10 mouse cellular contexts compared by ENCODE assay signal in genomic region chr6:64607942-64608341, GRCm38 (mm10).
DNase-seq lines count a peak whose midpoint lies in the region; ATAC-seq and TF ChIP-seq lines count a peak whose summit lies in the region.
"Had no signal": no experiment of that assay in that cellular context is flagged by ENCODE, and none has a peak within 500 bp of the region (broad histone marks: within the 10 kb centered on the region; RNA-seq: fewer than 3 reads in every experiment).

No protein-coding gene starts in this region.

- no peak overlapping the region for H3K4me3 ChIP-seq in liver, postnatal 0 days (ENCODE audit: low read depth, low read length)
- no peak overlapping the region for H3K4me3 ChIP-seq in midbrain, postnatal 0 days (ENCODE audit: low read depth, low read length)
- H3K4me3 ChIP-seq in heart, embryonic 11.5 days (ENCODE audit: low read depth, low read length), result no peak overlapping the region
- H3K4me3 ChIP-seq: heart, embryonic 15.5 days; neural tube, embryonic 12.5 days had no signal

- no peaks in the 10 kb centered on the region for H3K4me1 ChIP-seq in liver, postnatal 0 days (ENCODE audit: insufficient read depth)
- H3K4me1 ChIP-seq in midbrain, postnatal 0 days (ENCODE audit: insufficient read depth, low read length), result no peaks in the 10 kb centered on the region
- H3K4me1 ChIP-seq in heart, embryonic 11.5 days (ENCODE audit: control insufficient read depth, insufficient read depth, low read length), result no peaks in the 10 kb centered on the region
- H3K4me1 ChIP-seq: heart, embryonic 15.5 days; neural tube, embryonic 12.5 days had no signal

- no peaks in the 10 kb centered on the region for H3K27me3 ChIP-seq in liver, postnatal 0 days (ENCODE audit: insufficient read depth, low read length)
- H3K27me3 ChIP-seq in midbrain, postnatal 0 days (ENCODE audit: insufficient read depth, low read length), result no peaks in the 10 kb centered on the region
- H3K27me3 ChIP-seq in heart, embryonic 11.5 days (ENCODE audit: control insufficient read depth, insufficient read depth, low read length), result no peaks in the 10 kb centered on the region
- H3K27me3 ChIP-seq: heart, embryonic 15.5 days; neural tube, embryonic 12.5 days had no signal

- WGBS in liver, postnatal 0 days (ENCODE audit: insufficient replicate concordance), result 9% methylated on average over 1 of the region's 1 CpGs
- 21% methylated on average over 1 of the region's 1 CpGs for WGBS in midbrain, postnatal 0 days
- 5% methylated on average over 1 of the region's 1 CpGs for WGBS in heart, embryonic 11.5 days (ENCODE audit: insufficient replicate concordance)

- no peak overlapping the region for H3K4me2 ChIP-seq in liver, postnatal 0 days (ENCODE audit: low read depth, low read length)
- no peak overlapping the region for H3K4me2 ChIP-seq in midbrain, postnatal 0 days (ENCODE audit: low read depth, low read length, poor library complexity, severe bottlenecking)
- H3K4me2 ChIP-seq in heart, embryonic 11.5 days, result no peak overlapping the region
- H3K4me2 ChIP-seq: heart, embryonic 15.5 days; neural tube, embryonic 12.5 days had no signal

- H3K9ac ChIP-seq in liver, postnatal 0 days (replicated peaks), result no peak overlapping the region
- no peak overlapping the region for H3K9ac ChIP-seq in midbrain, postnatal 0 days (replicated peaks; ENCODE audit: low read length, poor library complexity, severe bottlenecking)
- H3K9ac ChIP-seq in heart, embryonic 11.5 days (ENCODE audit: low read depth, low read length), result no peak overlapping the region
- H3K9ac ChIP-seq: heart, embryonic 15.5 days; neural tube, embryonic 12.5 days had no signal

- H3K9me3 ChIP-seq in liver, postnatal 0 days (ENCODE audit: low read length), result no peaks in the 10 kb centered on the region
- H3K9me3 ChIP-seq in midbrain, postnatal 0 days (ENCODE audit: low read length), result no peaks in the 10 kb centered on the region
- no peaks in the 10 kb centered on the region for H3K9me3 ChIP-seq in heart, embryonic 11.5 days (replicated peaks; ENCODE audit: control insufficient read depth, low read length)
- H3K9me3 ChIP-seq: heart, embryonic 15.5 days; neural tube, embryonic 12.5 days had no signal

- peak; percentile 16 for DNase-seq in cerebellum, adult 8-10 months
- no peak for DNase-seq in cerebellum, adult 11-12 months
- DNase-seq in liver, postnatal 0 days, result no peak
- no peak for DNase-seq in liver
- DNase-seq in embryo, embryonic 10.5 days (ENCODE audit: low spot score), result peak; percentile 73
- no peak for DNase-seq in midbrain, postnatal 0 days (ENCODE audit: low spot score)
- no peak for DNase-seq in B cell, adult 2 months

- TF ChIP-seq EP300 in liver, postnatal 0 days (IDR thresholded peaks at IDR 0.05; ENCODE audit: low read depth), result no peak

- no peak for ATAC-seq in liver, postnatal 0 days
- ATAC-seq in midbrain, postnatal 0 days (ENCODE audit: low FRiP score), result no peak
- no peak for ATAC-seq in heart, embryonic 11.5 days (replicated peaks; ENCODE audit: insufficient number of reproducible peaks, low FRiP score, low TSS enrichment)

- TF ChIP-seq CTCF in liver, postnatal 0 days (IDR thresholded peaks at IDR 0.05; ENCODE audit: low read depth), result peak; percentile 44
- peak; percentile 59 for TF ChIP-seq CTCF in midbrain, postnatal 0 days (IDR thresholded peaks at IDR 0.05)

- no peaks in the 10 kb centered on the region for H3K36me3 ChIP-seq in liver, postnatal 0 days (replicated peaks; ENCODE audit: insufficient read depth, low read length)
- no peaks in the 10 kb centered on the region for H3K36me3 ChIP-seq in midbrain, postnatal 0 days (ENCODE audit: insufficient read depth, low read length)
- no peaks in the 10 kb centered on the region for H3K36me3 ChIP-seq in heart, embryonic 11.5 days (ENCODE audit: control insufficient read depth, insufficient read depth, low read length)
- H3K36me3 ChIP-seq: heart, embryonic 15.5 days; neural tube, embryonic 12.5 days had no signal

- no peak overlapping the region for H3K27ac ChIP-seq in liver, postnatal 0 days (ENCODE audit: low read depth)
- no peak overlapping the region for H3K27ac ChIP-seq in midbrain, postnatal 0 days (ENCODE audit: low read depth, low read length)
- no peak overlapping the region for H3K27ac ChIP-seq in heart, embryonic 11.5 days (ENCODE audit: low read depth, low read length)
- H3K27ac ChIP-seq: heart, embryonic 15.5 days; neural tube, embryonic 12.5 days had no signal

Comparison
In these comparisons a context has a peak if more than half of its experiments do, and no peak if none do; other contexts are left out.
1. DNase-seq: peak in cerebellum, adult 8-10 months (single experiment) and embryo, embryonic 10.5 days (single experiment); none in cerebellum, adult 11-12 months (single experiment), liver, postnatal 0 days (single experiment), liver (single experiment), midbrain, postnatal 0 days (single experiment) and B cell, adult 2 months (0 of 2).